Mouse (Mus musculus): ENCODE results near the gene Isoc2a. TPM values are rescaled to one million over a fixed set of nuclear protein-coding genes. Genes with fewer than 3 reads are reported as not detected.

The Isoc2a gene
- polyA plus RNA-seq, 1 experiment, result 14.5 TPM

DNA sequence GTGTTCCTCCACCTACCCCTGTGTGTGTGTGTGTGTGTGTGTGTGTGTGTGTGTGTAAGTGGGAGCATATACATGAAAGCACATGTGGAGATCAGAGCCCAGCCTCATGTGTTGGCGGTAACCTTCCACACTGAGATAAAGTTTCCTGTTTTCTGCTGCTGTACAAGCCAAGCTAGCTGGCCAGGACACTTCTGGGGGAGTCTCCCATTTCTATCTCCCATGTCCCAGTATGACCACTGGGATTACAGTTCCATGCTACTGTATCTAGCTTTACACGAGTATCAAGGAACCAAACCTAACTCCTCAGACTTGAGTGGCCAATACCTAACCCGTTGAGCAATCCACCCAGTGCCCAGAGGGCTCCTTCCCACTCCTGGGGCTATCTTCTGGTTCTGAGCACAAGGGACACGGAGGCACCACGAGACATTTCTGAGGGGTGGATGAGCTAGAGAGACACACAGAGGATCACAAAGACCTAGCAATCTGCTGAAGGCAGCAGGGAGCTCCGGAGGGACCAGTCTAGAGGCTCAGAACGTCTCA lies 13.3 kb upstream of the Isoc2a start:
- DNase-seq (ENCODE audit: low read depth in 1 of 2, low spot score in 2 of 2), result no peak
- H3K4me3 ChIP-seq (ENCODE audit: extremely low read depth, insufficient read depth, insufficient read length), result no peak overlapping the region
- H3K27me3 ChIP-seq (ENCODE audit: control insufficient read depth, insufficient read depth, low read length), result no peaks in the 10 kb centered on the region
- peak overlapping the region; percentile 63 for H3K27ac ChIP-seq (ENCODE audit: insufficient read depth, low read length)
- no peak for TF ChIP-seq CTCF (IDR thresholded peaks at IDR 0.05; ENCODE audit: extremely low read depth, insufficient read depth, insufficient read length, insufficient replicate concordance)
- no peak for TF ChIP-seq POLR2A (IDR thresholded peaks at IDR 0.05; ENCODE audit: low read depth, low read length)
- H3K36me3 ChIP-seq (ENCODE audit: control insufficient read depth, insufficient read depth, low read length), result no peaks in the 10 kb centered on the region
- peaks cover 4% of the 10 kb centered on the region; the same call in 1 of the 2 replicates for H3K4me1 ChIP-seq (ENCODE audit: control insufficient read depth, insufficient read depth, insufficient read length)
- WGBS, result 85% methylated on average over 7 of the region's 7 CpGs

DNA sequence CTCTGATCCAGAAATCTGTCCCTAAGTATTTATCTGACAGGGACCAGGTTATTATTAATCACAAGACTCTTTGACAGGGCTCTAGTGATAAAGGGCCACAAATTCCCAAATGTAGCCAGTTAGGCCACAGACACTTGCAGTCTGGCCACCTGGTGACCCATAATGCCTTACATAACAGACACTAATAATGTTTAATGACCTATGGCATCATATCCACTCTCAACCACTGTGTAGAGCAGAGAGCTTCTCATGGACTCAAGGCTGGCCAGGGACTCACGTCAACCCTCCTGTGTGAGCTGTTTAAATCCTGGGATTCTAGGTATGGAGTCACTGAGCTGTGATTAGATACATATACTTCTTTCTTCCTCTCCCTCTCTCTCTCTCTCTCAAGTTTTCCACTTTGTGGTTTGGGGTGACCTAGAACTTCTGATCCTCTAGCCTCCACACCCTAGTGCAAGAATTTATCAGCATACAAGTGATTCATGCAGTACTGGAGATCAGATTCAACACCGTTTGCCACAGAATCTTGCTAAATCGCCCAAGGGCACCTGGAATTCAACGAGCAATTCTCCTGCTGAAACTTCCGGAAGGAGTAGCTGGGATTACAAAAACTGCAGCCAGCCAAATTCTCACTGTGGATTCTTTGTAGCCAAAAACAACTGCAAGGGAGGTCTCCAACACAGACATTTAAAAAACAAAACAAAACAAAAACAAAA lies 12.7 kb upstream of the Isoc2a start:
- TF ChIP-seq CTCF (IDR thresholded peaks at IDR 0.05; ENCODE audit: extremely low read depth, insufficient read depth, insufficient read length, insufficient replicate concordance) (no peak), POLR2A (IDR thresholded peaks at IDR 0.05; ENCODE audit: low read depth, low read length) (no peak)
- no peak overlapping the region for H3K27ac ChIP-seq (ENCODE audit: insufficient read depth, low read length)
- no peak overlapping the region for H3K4me3 ChIP-seq (ENCODE audit: extremely low read depth, insufficient read depth, insufficient read length)
- DNase-seq (ENCODE audit: low read depth in 1 of 2, low spot score in 2 of 2), result no peak
- no peaks in the 10 kb centered on the region for H3K36me3 ChIP-seq (ENCODE audit: control insufficient read depth, insufficient read depth, low read length)
- WGBS, result 89% methylated on average over 5 of the region's 5 CpGs
- peaks cover 4% of the 10 kb centered on the region; the same call in 1 of the 2 replicates for H3K4me1 ChIP-seq (ENCODE audit: control insufficient read depth, insufficient read depth, insufficient read length)
- H3K27me3 ChIP-seq (ENCODE audit: control insufficient read depth, insufficient read depth, low read length), result no peaks in the 10 kb centered on the region

DNA sequence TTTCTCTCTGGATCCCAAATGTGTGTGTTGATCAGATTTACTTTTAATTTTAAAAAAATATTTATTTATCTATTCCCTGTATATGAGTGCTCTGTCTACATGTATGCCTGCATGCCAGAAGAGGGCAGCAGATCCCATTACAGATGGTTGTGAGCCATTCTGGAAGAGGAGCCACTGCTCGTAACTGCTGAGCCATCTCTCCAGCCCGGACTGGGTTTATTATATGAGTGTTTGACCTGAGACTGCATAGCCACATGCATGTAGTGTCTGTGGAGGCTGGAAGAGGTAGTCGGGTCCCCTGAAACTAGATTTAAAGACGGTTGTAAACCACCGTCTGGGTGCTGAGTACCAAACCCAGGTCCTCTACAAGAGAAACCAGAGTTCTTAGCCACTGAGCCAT lies 11.9 kb upstream of the Isoc2a start:
- 76% methylated on average over 5 of the region's 5 CpGs for WGBS
- Histone ChIP-seq H3K4me1 (ENCODE audit: control insufficient read depth, insufficient read depth, insufficient read length) (peaks cover 4% of the 10 kb centered on the region; the same call in 1 of the 2 replicates), H3K27me3 (ENCODE audit: control insufficient read depth, insufficient read depth, low read length) (no peaks in the 10 kb centered on the region), H3K36me3 (ENCODE audit: control insufficient read depth, insufficient read depth, low read length) (no peaks in the 10 kb centered on the region), H3K4me3 (ENCODE audit: extremely low read depth, insufficient read depth, insufficient read length) (0 out of 2 replicates have a peak overlapping the region, but pooled peaks have one; percentile 77), H3K27ac (ENCODE audit: insufficient read depth, low read length) (no peak overlapping the region)
- no peak for TF ChIP-seq POLR2A (IDR thresholded peaks at IDR 0.05; ENCODE audit: low read depth, low read length)
- no peak for TF ChIP-seq CTCF (IDR thresholded peaks at IDR 0.05; ENCODE audit: extremely low read depth, insufficient read depth, insufficient read length, insufficient replicate concordance)
- no peak for DNase-seq (ENCODE audit: low read depth in 1 of 2, low spot score in 2 of 2)

DNA sequence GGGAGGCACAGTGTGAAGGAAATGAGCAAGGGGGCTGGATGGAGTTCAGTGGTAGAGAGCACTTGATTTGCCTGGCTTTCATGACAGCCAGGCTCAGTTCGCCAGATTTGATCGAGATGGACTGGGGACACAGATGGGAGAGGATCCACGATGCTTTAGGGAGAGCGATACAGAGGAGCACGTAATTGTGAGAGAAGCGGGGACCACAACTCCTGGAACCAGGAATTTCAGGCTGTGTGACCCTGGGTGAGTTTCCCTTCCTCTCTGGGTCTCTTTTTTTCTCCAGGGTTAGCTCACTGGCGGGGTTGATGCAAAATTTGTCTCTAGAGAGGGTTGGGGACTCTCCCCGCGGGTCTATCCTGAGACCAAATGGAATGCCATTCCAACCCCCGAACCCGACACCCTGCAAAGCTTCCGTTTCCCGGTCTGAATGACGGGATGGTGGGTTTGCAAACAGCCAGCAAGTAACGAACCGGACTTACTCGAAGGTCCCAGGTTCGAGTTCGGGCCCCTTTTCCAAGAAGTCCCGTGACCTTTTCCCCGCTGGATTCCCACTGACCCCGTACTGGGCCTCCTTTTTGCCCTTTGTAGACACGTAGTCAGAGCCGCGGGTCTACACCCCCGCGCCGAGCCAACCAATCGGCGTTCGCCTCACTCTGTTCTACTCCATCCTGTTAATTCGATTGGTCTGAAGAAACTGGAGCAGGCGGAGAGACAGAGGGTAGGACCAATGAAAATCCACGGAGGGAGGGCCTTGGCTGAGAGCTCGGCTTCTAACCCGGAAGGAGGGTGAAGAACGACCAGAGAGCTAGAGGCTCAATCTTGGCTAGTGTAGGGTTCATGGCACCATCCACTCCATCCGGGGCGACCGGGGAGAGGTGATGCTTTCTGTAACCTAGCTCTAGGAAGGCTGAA lies 11.1 kb upstream of the Isoc2a start:
- Histone ChIP-seq H3K36me3 (ENCODE audit: control insufficient read depth, insufficient read depth, low read length) (no peaks in the 10 kb centered on the region), H3K4me3 (ENCODE audit: extremely low read depth, insufficient read depth, insufficient read length) (peak overlapping the region; percentile 90), H3K27ac (ENCODE audit: insufficient read depth, low read length) (peak overlapping the region; percentile 92), H3K4me1 (ENCODE audit: control insufficient read depth, insufficient read depth, insufficient read length) (peaks cover 4% of the 10 kb centered on the region; the same call in 1 of the 2 replicates), H3K27me3 (ENCODE audit: control insufficient read depth, insufficient read depth, low read length) (no peaks in the 10 kb centered on the region)
- TF ChIP-seq POLR2A (IDR thresholded peaks at IDR 0.05; ENCODE audit: low read depth, low read length), result peak; percentile 95
- no peak for TF ChIP-seq CTCF (IDR thresholded peaks at IDR 0.05; ENCODE audit: extremely low read depth, insufficient read depth, insufficient read length, insufficient replicate concordance)
- 5% methylated on average over 40 of the region's 40 CpGs for WGBS
- DNase-seq (ENCODE audit: low read depth in 1 of 2, low spot score in 2 of 2), result peak; percentile 97 to 98

DNA sequence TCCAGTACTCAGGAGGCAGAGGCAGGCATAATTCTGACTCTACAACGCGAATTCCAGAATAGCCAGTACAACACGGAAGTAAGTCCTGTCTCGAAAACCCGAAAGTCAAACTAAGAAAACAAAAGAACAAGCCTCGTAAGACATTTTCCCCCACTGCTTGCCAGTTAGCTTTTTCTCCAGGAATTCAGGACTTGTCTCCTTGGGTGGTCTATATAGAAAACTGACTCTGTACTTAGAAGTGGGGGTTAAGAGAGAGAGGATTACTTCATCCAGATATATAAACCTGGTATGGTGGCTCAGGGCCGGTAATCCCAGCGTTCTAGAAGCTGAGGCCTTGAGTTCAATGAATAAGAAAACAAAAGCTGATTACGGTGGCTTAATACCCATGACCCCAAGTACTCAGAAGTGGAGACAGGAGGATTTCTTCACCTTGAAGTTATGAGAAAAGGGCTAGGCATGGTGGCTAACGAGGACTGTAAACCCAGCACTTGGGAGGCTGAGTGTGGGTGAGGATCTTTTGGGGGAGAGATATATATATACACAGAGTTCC lies 10.2 kb upstream of the Isoc2a start:
- Histone ChIP-seq H3K4me3 (ENCODE audit: extremely low read depth, insufficient read depth, insufficient read length) (peak overlapping the region; percentile 90), H3K4me1 (ENCODE audit: control insufficient read depth, insufficient read depth, insufficient read length) (peaks cover 4% of the 10 kb centered on the region; the same call in 1 of the 2 replicates), H3K27me3 (ENCODE audit: control insufficient read depth, insufficient read depth, low read length) (no peaks in the 10 kb centered on the region), H3K36me3 (ENCODE audit: control insufficient read depth, insufficient read depth, low read length) (no peaks in the 10 kb centered on the region), H3K27ac (ENCODE audit: insufficient read depth, low read length) (peak overlapping the region; percentile 92)
- no peak for TF ChIP-seq POLR2A (IDR thresholded peaks at IDR 0.05; ENCODE audit: low read depth, low read length)
- no peak for TF ChIP-seq CTCF (IDR thresholded peaks at IDR 0.05; ENCODE audit: extremely low read depth, insufficient read depth, insufficient read length, insufficient replicate concordance)
- no peak for DNase-seq (ENCODE audit: low read depth in 1 of 2, low spot score in 2 of 2)
- 20% methylated on average over 10 of the region's 10 CpGs for WGBS

DNA sequence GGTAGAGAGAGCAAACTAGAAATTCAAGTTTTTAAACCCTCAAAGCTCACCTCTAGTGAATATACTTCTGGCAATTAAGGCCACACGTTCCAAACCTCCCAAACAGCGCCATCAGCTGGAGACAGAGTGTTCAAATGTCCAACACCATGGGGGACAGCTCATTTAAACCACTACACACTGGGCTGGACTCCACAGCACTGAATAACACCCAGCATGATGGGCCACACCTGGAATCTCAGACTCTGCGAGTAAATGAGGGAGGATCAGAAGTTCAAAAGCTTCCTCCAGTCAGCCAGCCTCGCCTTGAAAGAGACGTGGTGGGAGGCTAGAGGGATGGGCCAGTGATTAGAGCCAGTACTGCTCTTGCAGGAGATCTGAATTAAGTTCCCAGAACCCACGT lies 6.8 kb upstream of the Isoc2a start, which contains the start of gene Isoc2b:
Isoc2b (minus strand) TSS at position 126 of the 400 bp plus-strand sequence.
- WGBS, result 72% methylated on average over 6 of the region's 6 CpGs
- Histone ChIP-seq H3K27me3 (ENCODE audit: control insufficient read depth, insufficient read depth, low read length) (no peaks in the 10 kb centered on the region), H3K4me3 (ENCODE audit: extremely low read depth, insufficient read depth, insufficient read length) (no peak within 1 kb of the TSS), H3K36me3 (ENCODE audit: control insufficient read depth, insufficient read depth, low read length) (no peaks in the 10 kb centered on the region), H3K4me1 (ENCODE audit: control insufficient read depth, insufficient read depth, insufficient read length) (peaks cover 4% of the 10 kb centered on the region; the same call in 1 of the 2 replicates), H3K27ac (ENCODE audit: insufficient read depth, low read length) (no peak within 1 kb of the TSS)
- TF ChIP-seq CTCF (IDR thresholded peaks at IDR 0.05; ENCODE audit: extremely low read depth, insufficient read depth, insufficient read length, insufficient replicate concordance) (no peak), POLR2A (IDR thresholded peaks at IDR 0.05; ENCODE audit: low read depth, low read length) (no peak)
- no peak for DNase-seq (ENCODE audit: low read depth in 1 of 2, low spot score in 2 of 2)

Measured in spleen, adult 2 months (tissue).